Mouse (Mus musculus) heart, postnatal 10 days (tissue): ENCODE measurements at regions not wholly inside any gene's neighbourhood (a gene's known extent, or its start where the extent isn't known, plus 50 kb on each side); places are given as distances from the start of the nearest gene placed in this dataset.

Source experiments
- DNase-seq, 2 experiments: peaks; one replicate each; pipeline ENCODE4 v3.0.0; 2021
- intact Hi-C: fragments of 180-260 bp; cut with DNase I; formaldehyde crosslinking; loops from one replicate; pipeline ENCODE4 v1.15.1; 2025

GRCm38 (mm10) chr10:53852091-53852490, 101.2 kb upstream of the Fam184a start:
- intact Hi-C loops: no loop called here
- no peak for DNase-seq

- intact Hi-C loops: no loop called here
Observed at GRCm38 (mm10) chr10:53850568-53850967, 99.6 kb upstream of the Fam184a start.

DNA sequence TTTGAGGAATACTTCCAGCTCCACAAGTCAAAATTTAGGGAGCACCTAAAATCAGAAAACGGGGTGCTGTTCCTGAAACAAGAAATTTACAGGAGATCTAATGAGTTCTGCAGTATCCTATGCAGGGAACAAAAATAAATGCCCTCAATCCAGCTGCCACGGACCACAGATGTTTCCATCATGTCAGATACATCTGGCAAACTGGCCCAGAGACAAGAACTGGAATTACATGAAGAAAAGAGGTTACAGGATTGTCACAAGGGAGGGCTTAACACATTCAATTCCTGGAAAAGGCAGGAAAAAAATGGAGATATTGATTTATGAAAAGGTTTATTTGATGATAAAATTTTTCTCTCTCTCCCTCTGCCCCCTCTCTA, 62.3 kb upstream of the Fam184a start:
- intact Hi-C loops: loop anchor here (5.0 kb wide), 1 partner anchor 1954 kb away; no protein-coding TSS in a partner anchor
- DNase-seq: peak; percentile 21 to 36

More at GRCm38 (mm10) chr10:53850568-53850967, 99.6 kb upstream of the Fam184a start:
- no peak for DNase-seq

- peak; percentile 10 to 27 for DNase-seq
- intact Hi-C loops: loop anchor here (5.0 kb wide), 1 partner anchor 1955 kb away; no protein-coding TSS in a partner anchor
Observed at GRCm38 (mm10) chr10:53812597-53813243, 61.8 kb upstream of the Fam184a start.

DNA sequence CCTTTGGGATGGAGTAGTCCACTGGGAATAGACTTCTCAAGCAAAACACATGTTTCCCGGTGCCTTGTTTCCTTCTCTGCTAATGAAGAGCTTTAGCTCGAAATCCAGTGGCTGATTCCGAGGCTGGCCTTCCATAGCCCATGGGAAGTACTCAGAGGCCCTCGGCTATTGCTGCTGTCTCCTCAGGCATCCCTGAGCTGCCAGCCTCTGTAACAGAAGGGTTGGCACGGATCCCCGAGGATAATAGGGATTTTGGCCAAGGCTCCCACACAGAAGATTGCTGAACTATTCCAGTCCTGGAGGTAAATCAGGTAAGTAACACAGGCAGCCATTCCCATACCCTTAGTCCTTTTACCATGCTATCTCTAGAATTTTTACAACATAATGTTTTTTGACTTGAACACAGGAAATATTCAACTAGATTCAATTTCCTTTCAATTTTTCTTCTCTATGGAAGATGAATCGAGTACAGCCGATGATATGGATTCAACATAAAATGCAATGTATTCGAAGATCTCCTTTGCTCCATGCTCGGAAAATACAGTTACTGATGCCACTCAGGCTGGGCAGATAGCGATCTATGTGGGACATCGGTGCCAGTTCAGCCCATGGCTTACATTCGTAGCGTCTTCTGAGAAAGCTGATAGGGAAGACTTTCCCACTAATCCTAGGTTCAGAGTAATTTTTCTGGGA, 61.1 kb upstream of the Fam184a start:
- peak in 1 of 2 experiments; percentile 17 for DNase-seq
- intact Hi-C loops: loop anchor here (5.0 kb wide), 1 partner anchor 1955 kb away; no protein-coding TSS in a partner anchor

GRCm38 (mm10) chr10:53806697-53807096, 55.8 kb upstream of the Fam184a start:
- intact Hi-C loops: no loop called here
- DNase-seq: peak in 1 of 2 experiments; percentile 3

DNA sequence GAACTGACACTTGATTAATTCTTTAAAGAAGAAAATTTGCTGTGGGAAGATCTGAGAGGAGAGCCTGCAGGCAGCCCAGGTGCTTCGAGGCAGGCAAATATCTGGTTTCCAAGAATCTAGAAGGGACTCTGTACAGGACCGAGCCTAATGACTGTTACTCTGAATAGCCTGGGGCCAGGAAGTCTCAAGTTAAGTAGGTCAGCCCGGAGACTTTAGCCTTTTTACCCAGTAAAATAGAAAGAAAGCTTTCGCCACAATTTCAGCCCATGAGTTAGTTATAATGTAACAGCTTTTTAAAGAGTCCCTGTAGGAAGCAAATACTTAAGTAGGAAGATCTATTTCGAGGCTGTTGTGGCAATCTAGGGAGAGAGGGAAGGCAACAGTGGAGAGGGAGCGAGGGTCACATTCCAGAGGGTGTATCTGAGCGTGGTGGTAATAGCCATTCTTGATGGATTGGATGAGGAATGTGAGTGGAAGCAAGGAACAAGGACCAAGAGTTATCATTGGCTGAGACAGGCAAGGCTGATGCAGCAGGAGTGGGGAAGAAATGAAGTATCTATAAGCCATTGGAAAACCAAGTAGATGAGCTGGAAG, 50.2 kb upstream of the Fam184a start:
- intact Hi-C loops: no loop called here
- DNase-seq: no peak
